Mouse (Mus musculus): ENCODE measurements around the gene Pskh1. TPM values are rescaled to one million over a fixed set of nuclear protein-coding genes. Genes with fewer than 3 reads are reported as not detected.

Pskh1 gene
- polyA plus RNA-seq, 1 experiment from 2014 or later: 10.5 TPM

DNA sequence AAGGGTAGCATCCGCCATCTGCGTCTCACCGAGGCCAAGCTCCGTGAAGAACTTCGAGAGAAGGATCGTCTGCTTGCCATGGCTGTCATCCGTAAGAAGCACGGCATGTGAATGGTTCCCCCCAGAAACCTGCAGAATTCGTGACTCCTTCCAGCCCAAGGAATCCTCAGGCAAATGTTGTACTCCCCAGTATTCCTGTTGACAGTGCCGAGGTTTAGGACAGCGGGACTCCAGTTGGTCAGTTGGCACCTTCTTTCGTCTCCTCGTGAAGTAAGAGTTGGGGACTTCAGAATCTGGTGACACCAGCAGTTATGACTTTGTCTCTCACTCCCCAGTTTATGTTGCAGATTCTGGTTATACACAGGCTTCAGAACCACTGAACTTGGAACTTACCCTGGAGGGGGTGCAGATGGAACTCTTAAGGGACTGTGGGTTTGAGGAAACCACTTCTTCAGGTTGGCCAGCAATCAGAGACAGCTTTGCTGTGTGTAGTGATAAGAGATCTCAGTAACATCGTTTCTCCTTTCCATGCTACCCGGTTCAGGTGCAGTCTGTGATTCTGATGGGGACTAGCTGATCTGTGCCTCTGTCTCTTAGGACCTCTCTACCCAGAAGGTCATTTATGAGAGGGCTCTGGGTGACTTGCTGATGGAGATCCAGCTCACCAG is 43.9 kb upstream of the Pskh1 start:
- WGBS: 20% methylated on average over 15 of the region's 15 CpGs
- no peak for ATAC-seq
- H3K4me1 ChIP-seq (replicated peaks; ENCODE audit: control insufficient read depth, insufficient read depth, low read length): peaks cover 40% of the 10 kb centered on the region

DNA sequence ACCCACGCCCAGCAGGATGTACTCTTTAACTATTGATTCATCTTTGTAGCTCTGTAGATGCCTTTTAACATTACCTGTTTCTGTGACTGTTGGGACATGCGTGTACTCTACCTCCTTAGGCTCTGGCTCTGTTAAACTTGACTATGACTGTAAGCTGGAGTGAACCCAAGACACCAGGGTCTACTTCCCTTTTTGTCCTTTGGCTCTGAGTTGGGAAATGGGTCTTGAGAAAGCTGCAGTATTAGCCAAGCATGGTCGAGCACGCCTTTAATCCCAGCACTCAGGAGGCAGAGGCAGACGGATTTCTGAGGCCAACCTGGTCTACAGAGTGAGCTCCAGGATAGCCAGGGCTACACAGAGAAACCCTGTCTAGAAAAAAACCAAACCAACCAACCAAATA is 41.7 kb upstream of the Pskh1 start:
- H3K27ac ChIP-seq (ENCODE audit: low read length): no peak overlapping the region

More for the DNA sequence above, 43.9 kb upstream of the Pskh1 start:
- Histone ChIP-seq H3K27ac (ENCODE audit: low read length) (no peak overlapping the region), H3K36me3 (ENCODE audit: control insufficient read depth, insufficient read depth) (no peaks in the 10 kb centered on the region), H3K9me3 (ENCODE audit: control insufficient read depth, low read length) (no peaks in the 10 kb centered on the region), H3K27me3 (replicated peaks; ENCODE audit: control insufficient read depth, insufficient read depth, low read length) (no peaks in the 10 kb centered on the region), H3K4me2 (ENCODE audit: low read length) (peak overlapping the region; percentile 93), H3K9ac (replicated peaks; ENCODE audit: low read depth, low read length) (peak overlapping the region; percentile 75), H3K4me3 (replicated peaks; ENCODE audit: low read length) (peak overlapping the region; percentile 86)

DNA sequence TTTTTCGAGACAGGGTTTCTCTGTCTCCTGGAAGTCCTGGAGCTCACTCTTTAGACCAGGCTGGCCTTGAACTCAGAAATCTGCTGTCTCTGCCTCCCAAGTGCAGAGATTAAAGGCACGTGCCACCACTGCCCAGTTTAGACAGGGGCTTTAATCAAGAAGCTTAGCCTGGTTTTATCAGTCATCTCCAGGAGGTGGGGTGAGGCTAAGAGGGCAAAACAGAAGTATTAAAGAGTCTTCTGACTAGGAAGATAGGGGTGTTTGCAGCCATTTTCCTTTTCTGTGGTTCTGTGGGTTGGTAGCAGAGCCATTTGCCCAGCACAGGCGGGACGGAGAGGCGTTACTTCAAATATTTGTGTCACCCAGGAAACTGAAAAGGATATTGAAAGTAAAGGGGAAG is 40.9 kb upstream of the Pskh1 start:
- H3K4me2 ChIP-seq (ENCODE audit: low read length): no peak overlapping the region

More for the DNA sequence above, 41.7 kb upstream of the Pskh1 start:
- H3K36me3 ChIP-seq (ENCODE audit: control insufficient read depth, insufficient read depth): no peaks in the 10 kb centered on the region
- H3K4me3 ChIP-seq (replicated peaks; ENCODE audit: low read length): no peak overlapping the region
- H3K27me3 ChIP-seq (replicated peaks; ENCODE audit: control insufficient read depth, insufficient read depth, low read length): no peaks in the 10 kb centered on the region
- WGBS: 89% methylated on average over 5 of the region's 5 CpGs
- no peaks in the 10 kb centered on the region for H3K9me3 ChIP-seq (ENCODE audit: control insufficient read depth, low read length)
- H3K9ac ChIP-seq (replicated peaks; ENCODE audit: low read depth, low read length): no peak overlapping the region
- H3K4me2 ChIP-seq (ENCODE audit: low read length): no peak overlapping the region
- peaks cover 53% of the 10 kb centered on the region for H3K4me1 ChIP-seq (replicated peaks; ENCODE audit: control insufficient read depth, insufficient read depth, low read length)
- ATAC-seq: no peak

DNA sequence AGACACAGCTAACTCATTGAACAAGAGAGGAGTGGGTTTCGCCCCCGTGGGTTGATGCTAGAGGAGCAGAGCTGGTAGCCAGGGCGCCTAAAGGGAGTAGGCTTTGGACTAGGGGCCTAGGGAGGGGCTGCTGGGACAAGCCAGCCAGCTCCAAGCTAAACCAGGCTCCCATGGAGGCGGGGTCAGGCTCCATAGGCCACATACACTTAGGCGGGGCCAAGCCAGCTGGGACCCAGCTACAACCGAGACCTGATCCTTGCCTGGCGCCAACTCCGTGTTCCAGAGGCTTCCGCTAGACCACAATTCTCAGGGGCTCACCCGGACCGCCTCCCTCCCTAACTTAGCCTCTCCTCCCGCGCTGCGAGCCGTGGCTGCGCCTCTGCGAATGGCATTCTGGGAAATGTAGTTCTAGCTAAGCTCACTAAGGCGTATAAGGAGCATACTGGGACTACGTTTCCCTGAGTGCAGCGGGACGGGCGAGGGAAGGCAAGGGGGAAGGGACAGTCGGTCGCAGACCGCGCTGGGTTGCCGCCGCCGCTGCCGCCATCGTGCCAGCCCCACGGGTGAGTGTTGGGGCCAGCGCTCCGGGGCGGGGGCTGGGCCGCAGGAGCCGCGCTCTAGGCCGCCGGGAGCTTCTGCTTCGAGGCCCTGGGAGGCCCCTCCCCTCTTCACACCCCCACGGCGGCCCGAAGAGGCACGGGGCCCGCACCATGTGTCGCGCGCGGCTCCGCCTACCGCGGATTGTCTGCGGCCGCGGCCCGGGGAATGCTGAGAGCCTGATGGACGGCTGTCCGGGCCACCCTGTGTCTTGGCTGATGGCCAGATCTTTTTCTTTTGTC is 39.9 kb upstream of the Pskh1 start, which contains the start of gene Nutf2:
TSS of gene Nutf2 (plus strand) at position 438 of the 839 bp plus-strand sequence.
- peaks cover 56% of the 10 kb centered on the region for H3K4me1 ChIP-seq (replicated peaks; ENCODE audit: control insufficient read depth, insufficient read depth, low read length)
- peak; percentile 99 for ATAC-seq
- no peaks in the 10 kb centered on the region for H3K9me3 ChIP-seq (ENCODE audit: control insufficient read depth, low read length)
- H3K9ac ChIP-seq (replicated peaks; ENCODE audit: low read depth, low read length): peak within 1 kb of the TSS; percentile 90
- H3K27me3 ChIP-seq (replicated peaks; ENCODE audit: control insufficient read depth, insufficient read depth, low read length): no peaks in the 10 kb centered on the region
- peak within 1 kb of the TSS; percentile 97 for H3K4me3 ChIP-seq (replicated peaks; ENCODE audit: low read length)
- under 1% methylated on average over 58 of the region's 59 CpGs for WGBS
- peak within 1 kb of the TSS; percentile 88 for H3K27ac ChIP-seq (ENCODE audit: low read length)
- no peaks in the 10 kb centered on the region for H3K36me3 ChIP-seq (ENCODE audit: control insufficient read depth, insufficient read depth)
- peak within 1 kb of the TSS; percentile 71 for H3K4me2 ChIP-seq (ENCODE audit: low read length)

More for the DNA sequence above, 40.9 kb upstream of the Pskh1 start:
- Histone ChIP-seq H3K4me1 (replicated peaks; ENCODE audit: control insufficient read depth, insufficient read depth, low read length) (peaks cover 57% of the 10 kb centered on the region), H3K9ac (replicated peaks; ENCODE audit: low read depth, low read length) (no peak overlapping the region), H3K9me3 (ENCODE audit: control insufficient read depth, low read length) (no peaks in the 10 kb centered on the region), H3K27ac (ENCODE audit: low read length) (no peak overlapping the region), H3K36me3 (ENCODE audit: control insufficient read depth, insufficient read depth) (no peaks in the 10 kb centered on the region), H3K4me3 (replicated peaks; ENCODE audit: low read length) (no peak overlapping the region), H3K27me3 (replicated peaks; ENCODE audit: control insufficient read depth, insufficient read depth, low read length) (no peaks in the 10 kb centered on the region)
- 83% methylated on average over 5 of the region's 5 CpGs for WGBS
- ATAC-seq: no peak

DNA sequence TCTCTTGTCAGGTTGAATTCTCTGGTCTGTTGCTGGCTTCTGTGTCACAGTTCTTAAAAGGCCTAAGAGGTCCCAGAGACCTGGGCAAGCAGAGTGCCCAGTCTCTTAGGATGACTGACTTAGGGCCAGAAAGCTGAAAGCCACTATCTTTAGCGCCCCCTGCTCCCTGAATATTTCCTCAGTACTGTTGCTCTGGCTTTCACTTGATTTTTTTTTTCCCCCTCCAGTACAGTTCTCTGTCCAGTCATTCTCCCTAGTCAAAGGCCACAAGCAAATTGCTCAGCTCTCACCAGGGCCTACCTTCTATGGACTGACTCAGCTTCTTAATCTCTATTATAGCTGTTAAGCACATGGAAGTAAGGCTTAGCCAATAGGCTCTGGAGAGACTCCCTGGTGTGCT is 38.3 kb upstream of the Pskh1 start:
- Histone ChIP-seq H3K27ac (ENCODE audit: low read length) (no peak overlapping the region), H3K4me3 (replicated peaks; ENCODE audit: low read length) (peak overlapping the region; percentile 97), H3K4me1 (replicated peaks; ENCODE audit: control insufficient read depth, insufficient read depth, low read length) (peaks cover 44% of the 10 kb centered on the region), H3K9ac (replicated peaks; ENCODE audit: low read depth, low read length) (peak overlapping the region; percentile 90; the same call in 1 of the 2 replicates), H3K9me3 (ENCODE audit: control insufficient read depth, low read length) (no peaks in the 10 kb centered on the region), H3K27me3 (replicated peaks; ENCODE audit: control insufficient read depth, insufficient read depth, low read length) (no peaks in the 10 kb centered on the region), H3K4me2 (ENCODE audit: low read length) (peak overlapping the region; percentile 71), H3K36me3 (ENCODE audit: control insufficient read depth, insufficient read depth) (peaks cover 7% of the 10 kb centered on the region)
- no peak for ATAC-seq
- WGBS: 0% methylated on average over 1 of the region's 1 CpGs

DNA sequence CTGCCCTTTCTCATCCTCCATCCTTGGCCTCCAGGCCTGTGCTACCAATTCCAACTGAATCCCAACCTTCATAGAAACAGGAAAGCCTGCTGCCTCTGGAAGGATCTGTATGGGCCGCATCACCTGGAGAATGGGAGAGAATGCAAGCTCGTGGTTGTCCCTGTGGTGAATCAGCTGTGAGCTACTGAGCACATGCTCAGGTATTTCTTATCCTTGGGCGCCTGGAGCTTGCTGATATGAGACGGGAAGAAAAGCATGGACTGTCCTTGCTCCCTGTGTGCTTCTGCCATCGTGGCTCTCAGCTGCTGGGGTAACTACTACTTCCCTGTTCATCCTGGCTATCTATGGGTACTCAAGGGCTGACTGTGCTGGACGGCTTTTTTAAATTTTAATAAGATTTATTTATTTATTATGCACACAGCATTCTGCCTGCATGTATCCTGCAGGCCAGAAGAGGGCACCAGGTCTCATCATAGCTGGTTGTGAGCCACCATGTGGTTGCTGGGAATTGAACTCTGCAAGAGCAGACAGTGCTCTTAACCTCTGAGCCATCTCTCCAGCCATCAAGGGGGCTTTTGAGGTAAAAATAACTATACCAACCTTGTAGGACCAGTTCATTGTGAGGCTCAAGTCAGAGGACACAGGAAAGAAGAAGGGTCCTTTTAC is 33.7 kb upstream of the Pskh1 start:
- H3K9ac ChIP-seq (replicated peaks; ENCODE audit: low read depth, low read length): no peak overlapping the region
- no peaks in the 10 kb centered on the region for H3K9me3 ChIP-seq (ENCODE audit: control insufficient read depth, low read length)
- no peaks in the 10 kb centered on the region for H3K27me3 ChIP-seq (replicated peaks; ENCODE audit: control insufficient read depth, insufficient read depth, low read length)
- WGBS: 87% methylated on average over 6 of the region's 6 CpGs
- H3K4me1 ChIP-seq (replicated peaks; ENCODE audit: control insufficient read depth, insufficient read depth, low read length): peaks cover 18% of the 10 kb centered on the region
- ATAC-seq: no peak
- H3K4me2 ChIP-seq (ENCODE audit: low read length): no peak overlapping the region
- no peak overlapping the region for H3K27ac ChIP-seq (ENCODE audit: low read length)
- H3K4me3 ChIP-seq (replicated peaks; ENCODE audit: low read length): no peak overlapping the region
- peaks cover 12% of the 10 kb centered on the region for H3K36me3 ChIP-seq (ENCODE audit: control insufficient read depth, insufficient read depth)

DNA sequence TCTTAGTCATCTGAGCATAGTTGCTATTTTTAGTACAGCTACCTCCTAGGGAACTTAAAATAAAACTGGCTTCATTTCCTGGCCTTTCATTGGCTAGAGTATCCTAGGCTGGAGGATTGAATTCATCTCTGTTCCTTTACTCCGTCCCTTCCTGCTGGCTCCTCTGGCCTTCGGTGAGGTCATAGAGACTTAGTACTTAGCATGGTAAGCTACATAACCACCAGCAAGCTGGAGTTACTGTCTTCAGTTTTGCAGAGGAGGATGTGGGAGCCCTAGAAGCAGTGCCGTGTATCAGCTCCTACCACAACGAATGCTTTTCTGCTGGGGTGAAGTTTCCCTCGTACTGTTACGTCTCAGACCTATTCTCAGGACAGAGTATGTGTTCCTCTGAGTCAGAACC is 25.9 kb upstream of the Pskh1 start:
- 90% methylated on average over 6 of the region's 6 CpGs for WGBS
- H3K4me2 ChIP-seq (ENCODE audit: low read length): no peak overlapping the region
- H3K27me3 ChIP-seq (replicated peaks; ENCODE audit: control insufficient read depth, insufficient read depth, low read length): no peaks in the 10 kb centered on the region
- no peak overlapping the region for H3K4me3 ChIP-seq (replicated peaks; ENCODE audit: low read length)
- no peak overlapping the region for H3K9ac ChIP-seq (replicated peaks; ENCODE audit: low read depth, low read length)
- ATAC-seq: no peak
- no peaks in the 10 kb centered on the region for H3K9me3 ChIP-seq (ENCODE audit: control insufficient read depth, low read length)
- no peak overlapping the region for H3K27ac ChIP-seq (ENCODE audit: low read length)
- no peaks in the 10 kb centered on the region for H3K4me1 ChIP-seq (replicated peaks; ENCODE audit: control insufficient read depth, insufficient read depth, low read length)
- peaks cover 27% of the 10 kb centered on the region for H3K36me3 ChIP-seq (ENCODE audit: control insufficient read depth, insufficient read depth)

DNA sequence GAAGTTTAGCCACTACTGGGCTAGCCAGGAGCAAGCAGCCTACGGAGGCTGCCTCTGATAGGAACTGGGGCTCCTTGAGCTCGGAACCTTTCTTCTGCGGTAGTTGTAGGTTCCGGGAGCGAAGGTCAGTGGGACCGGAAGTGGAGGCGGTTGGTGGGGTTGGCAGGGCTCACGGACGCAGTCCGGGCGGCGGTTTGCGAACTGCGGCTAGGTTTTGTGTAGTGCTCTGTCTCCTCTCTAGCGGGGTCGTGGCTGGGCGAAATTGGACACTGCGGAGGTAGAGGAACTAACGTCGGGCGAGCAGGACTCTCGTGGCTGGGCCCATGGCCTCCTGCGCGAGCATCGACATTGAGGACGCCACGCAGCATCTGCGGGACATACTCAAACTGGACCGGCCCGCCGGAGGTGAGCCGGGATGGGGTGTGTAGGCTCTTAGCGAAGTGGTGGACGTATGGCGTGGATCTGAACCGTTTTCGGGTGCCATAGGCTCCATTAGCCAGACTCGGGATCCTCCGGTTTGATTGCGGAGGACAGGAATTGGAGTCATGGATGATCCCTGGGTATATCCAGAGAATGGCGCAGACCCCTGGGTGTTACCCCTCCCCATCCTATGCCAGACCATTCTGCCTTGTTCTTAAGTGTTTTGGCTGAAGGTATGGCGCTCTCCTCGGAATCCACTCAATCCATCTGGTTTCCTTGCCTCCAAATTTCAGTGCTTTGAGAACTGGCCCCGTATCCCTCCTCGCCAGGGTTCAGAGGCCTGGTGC is 19.3 kb upstream of the Pskh1 start, which contains the start of gene Edc4:
TSS of gene Edc4 (plus strand) at position 128 of the 767 bp plus-strand sequence.
- Histone ChIP-seq H3K4me2 (ENCODE audit: low read length) (peak within 1 kb of the TSS; percentile 77), H3K4me1 (replicated peaks; ENCODE audit: control insufficient read depth, insufficient read depth, low read length) (peaks cover 24% of the 10 kb centered on the region), H3K27me3 (replicated peaks; ENCODE audit: control insufficient read depth, insufficient read depth, low read length) (no peaks in the 10 kb centered on the region), H3K27ac (ENCODE audit: low read length) (no peak within 1 kb of the TSS), H3K36me3 (ENCODE audit: control insufficient read depth, insufficient read depth) (peaks cover 33% of the 10 kb centered on the region), H3K9ac (replicated peaks; ENCODE audit: low read depth, low read length) (peak within 1 kb of the TSS; percentile 75), H3K9me3 (ENCODE audit: control insufficient read depth, low read length) (no peaks in the 10 kb centered on the region), H3K4me3 (replicated peaks; ENCODE audit: low read length) (peak within 1 kb of the TSS; percentile 62)
- ATAC-seq: peak; percentile 86
- under 1% methylated on average over 45 of the region's 45 CpGs for WGBS
